Mouse (Mus musculus) splenic B cell, adult 2 months (primary cell): ENCODE results near the gene Cep83.

Experiments used
- DNase-seq: peaks from one replicate; pipeline ENCODE4 v3.0.0-alpha.2; 2011; ENCODE audit warnings: low read depth, low spot score
- H3K27me3 ChIP-seq: 2 replicates; pipeline ENCODE4 v1.6.1; 2012; ENCODE audit warnings: mild to moderate bottlenecking, low read length, moderate library complexity, mixed read lengths; ENCODE audit not compliant: control insufficient read depth, poor library complexity, insufficient read depth, severe bottlenecking
- H3K36me3 ChIP-seq: 2 replicates; pipeline ENCODE4 v1.6.1; 2012; ENCODE audit warnings: mild to moderate bottlenecking, low read length, moderate library complexity, mixed read lengths; ENCODE audit not compliant: control insufficient read depth, poor library complexity, insufficient read depth, severe bottlenecking

Gene Cep83

GRCm38 (mm10) chr10:94688420-94689175 lies at the start of gene Cep83:
TSS of gene Cep83 (plus strand) at chr10:94688654.
- Histone ChIP-seq H3K27me3 (no peaks in the 10 kb centered on the region), H3K36me3 (no peaks in the 10 kb centered on the region)
- peak; percentile 93 for DNase-seq

DNA sequence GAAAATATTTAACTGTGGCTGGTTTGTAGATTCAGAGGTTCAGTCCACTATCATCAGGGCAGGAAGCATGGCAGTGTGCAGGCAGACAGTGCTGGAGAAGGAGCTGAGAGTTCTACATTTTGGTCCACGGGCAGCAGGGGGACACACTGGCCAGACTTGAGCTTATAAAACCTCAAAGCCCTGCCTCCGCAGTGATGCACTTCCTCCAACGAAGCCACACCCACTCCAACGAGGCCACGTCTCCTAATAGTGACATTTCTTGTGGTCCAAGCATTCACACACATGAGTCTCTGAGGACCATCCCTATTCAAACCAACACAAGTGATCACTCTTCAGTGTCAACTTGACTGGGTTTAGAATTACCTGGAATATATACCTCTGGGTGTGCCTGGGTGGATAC lies 49.2 kb upstream of the Cep83 start:
- DNase-seq = peak; percentile 33
- no peaks in the 10 kb centered on the region for H3K27me3 ChIP-seq

DNA sequence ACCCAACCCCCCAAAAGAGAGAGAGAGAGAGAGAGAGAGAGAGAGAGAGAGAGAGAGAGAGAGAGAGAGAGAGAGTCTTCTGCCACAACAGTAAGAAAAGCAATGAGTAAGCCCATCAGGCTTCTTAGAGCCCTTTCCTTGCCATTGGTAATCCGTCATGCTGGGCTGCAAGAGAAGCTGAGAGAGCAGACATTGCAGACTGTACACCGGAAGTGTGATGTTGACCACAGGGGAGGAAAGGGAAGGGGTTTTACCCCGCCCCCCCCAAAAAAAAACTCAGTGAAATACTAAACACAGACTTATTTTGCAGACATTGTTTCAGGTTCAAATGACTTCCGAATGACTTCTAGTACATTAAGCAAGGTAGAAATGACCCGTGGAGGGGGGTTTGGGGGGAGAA lies 48.4 kb upstream of the Cep83 start:
- no peak for DNase-seq
- H3K36me3 ChIP-seq = no peaks in the 10 kb centered on the region; the same call in 1 of the 2 replicates
- no peaks in the 10 kb centered on the region for H3K27me3 ChIP-seq

More for the DNA sequence above, 49.2 kb upstream of the Cep83 start:
- no peaks in the 10 kb centered on the region; the same call in 1 of the 2 replicates for H3K36me3 ChIP-seq

GRCm38 (mm10) chr10:94664036-94664435 lies 24.4 kb upstream of the Cep83 start:
- Histone ChIP-seq H3K27me3 (no peaks in the 10 kb centered on the region), H3K36me3 (no peaks in the 10 kb centered on the region)
- DNase-seq = no peak

GRCm38 (mm10) chr10:94664455-94664854 lies 24.0 kb upstream of the Cep83 start:
- no peaks in the 10 kb centered on the region for H3K36me3 ChIP-seq
- no peak for DNase-seq
- H3K27me3 ChIP-seq = no peaks in the 10 kb centered on the region

DNA sequence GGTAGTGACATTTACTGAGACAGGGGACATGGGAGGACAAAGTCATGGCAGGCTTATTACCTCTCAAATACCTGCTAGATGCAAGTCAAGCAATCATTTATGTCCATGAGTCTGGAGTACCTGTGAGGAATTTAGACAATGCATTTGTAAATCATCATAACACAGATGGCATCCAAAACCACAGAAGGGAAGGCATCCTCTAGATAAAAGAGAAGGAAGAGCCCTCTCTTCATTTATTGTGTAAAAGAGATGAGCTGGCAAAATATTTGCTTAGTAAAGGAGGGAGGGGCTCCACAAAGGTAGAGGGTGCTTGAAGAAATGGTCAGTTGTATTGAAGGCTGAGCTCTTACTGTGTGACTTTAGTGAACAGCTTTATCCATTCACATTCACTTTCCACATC lies 20.3 kb upstream of the Cep83 start:
- H3K27me3 ChIP-seq = no peaks in the 10 kb centered on the region
- no peaks in the 10 kb centered on the region for H3K36me3 ChIP-seq
- DNase-seq = no peak

DNA sequence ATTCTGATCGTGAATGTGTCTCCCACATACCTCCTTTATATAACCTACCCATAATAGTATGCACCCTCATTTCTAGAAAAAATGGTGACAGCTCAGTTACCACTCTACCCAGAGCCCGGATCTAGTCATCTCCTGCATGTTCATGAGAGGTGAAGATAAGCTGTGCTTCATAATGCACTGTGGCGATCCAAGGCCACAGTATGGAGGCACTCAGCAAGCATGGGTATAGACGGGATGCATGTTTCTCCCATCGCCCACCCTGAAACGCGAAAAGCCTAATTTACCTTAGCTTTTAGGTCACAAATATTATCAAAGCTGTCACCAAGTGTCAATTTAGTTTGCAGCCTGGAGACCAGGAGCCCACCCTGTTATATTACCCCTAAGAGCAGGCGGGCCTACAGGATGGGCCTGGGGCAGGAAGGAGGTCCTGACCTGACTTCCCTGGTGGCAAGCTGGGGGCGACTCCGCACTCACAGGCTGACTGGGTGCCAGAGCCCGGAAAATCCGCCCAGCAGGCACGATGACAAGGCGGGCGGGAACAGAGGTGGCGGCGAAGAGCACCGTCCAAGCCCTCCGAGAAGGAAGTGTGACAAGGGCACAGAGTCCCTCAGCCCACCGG lies 544 bp upstream of the Cep83 start:
- peak; percentile 46 for DNase-seq
- Histone ChIP-seq H3K36me3 (no peaks in the 10 kb centered on the region), H3K27me3 (no peaks in the 10 kb centered on the region)

DNA sequence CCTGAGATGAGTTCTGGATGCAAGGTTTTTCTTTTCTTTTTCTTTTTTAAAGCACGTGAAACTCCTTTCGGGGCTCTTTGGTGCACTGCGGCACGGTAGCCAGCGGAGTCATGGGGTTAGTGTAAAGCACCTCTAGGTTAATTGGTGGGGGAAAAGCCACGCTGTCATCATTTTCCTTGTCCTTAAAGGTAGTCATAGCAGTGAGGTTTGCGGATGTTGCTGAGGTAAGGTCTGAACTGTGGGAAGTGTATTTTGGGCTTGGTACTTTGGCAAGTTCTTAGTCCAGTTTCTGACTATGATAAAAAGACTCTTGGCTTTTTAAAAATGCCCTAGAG lies 689 bp downstream of the Cep83 start:
- Histone ChIP-seq H3K36me3 (no peaks in the 10 kb centered on the region), H3K27me3 (no peaks in the 10 kb centered on the region)
- DNase-seq = peak; percentile 64

- H3K27me3 ChIP-seq = no peaks in the 10 kb centered on the region
- DNase-seq = peak; percentile 31
- no peaks in the 10 kb centered on the region for H3K36me3 ChIP-seq
Observed at GRCm38 (mm10) chr10:94690376-94690775, 1.9 kb downstream of the Cep83 start.

DNA sequence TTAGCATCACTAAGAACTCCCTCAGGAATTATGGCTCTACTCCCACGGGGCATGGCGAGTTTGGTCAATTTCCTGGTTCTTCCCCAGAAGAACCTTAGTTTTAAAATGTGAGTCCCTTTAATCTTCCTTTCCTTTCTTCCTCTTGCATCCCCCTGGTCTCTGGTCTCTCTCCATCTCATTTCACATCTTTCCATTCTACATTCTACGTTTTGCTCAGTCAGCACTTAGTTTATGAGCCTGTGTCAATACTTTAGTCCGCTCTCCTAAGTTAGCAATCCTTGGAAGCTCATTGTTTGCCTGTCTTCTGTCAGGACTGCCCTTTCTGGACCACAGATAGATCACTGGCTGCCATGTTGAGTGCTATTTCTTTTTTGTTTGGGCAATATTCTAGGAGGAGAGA lies 3.7 kb downstream of the Cep83 start:
- DNase-seq = no peak
- Histone ChIP-seq H3K27me3 (no peaks in the 10 kb centered on the region), H3K36me3 (no peaks in the 10 kb centered on the region)

DNA sequence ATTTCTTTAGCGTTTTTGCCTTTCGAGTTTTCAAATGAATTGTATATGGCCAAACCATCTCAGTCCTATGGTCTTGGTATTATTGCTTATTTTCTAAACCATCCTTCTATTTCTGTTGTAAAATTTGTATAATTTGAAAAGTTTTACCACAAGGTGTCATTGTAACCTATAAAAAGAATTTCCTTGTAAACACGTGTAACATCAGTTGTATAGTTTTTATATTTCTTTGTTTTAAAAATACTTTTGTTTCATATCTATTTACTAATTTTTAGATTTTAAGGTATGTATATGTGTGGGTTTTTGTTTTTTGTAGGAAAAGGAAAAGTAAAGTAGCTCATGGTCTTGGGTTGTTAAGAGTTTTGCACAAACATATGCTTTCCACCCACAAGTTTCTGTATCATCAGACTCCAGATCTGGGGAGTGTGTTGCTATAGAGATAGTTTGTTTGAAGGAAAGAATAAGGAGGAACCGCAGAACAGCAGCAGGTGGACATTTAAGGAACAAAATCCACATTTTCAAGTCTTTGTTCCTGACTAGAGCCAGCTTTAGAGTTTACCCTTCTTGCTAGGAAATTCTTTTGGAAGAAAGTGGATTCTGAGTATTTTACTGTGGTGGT lies 17.3 kb downstream of the Cep83 start:
- DNase-seq = no peak
- no peaks in the 10 kb centered on the region for H3K36me3 ChIP-seq
- H3K27me3 ChIP-seq = no peaks in the 10 kb centered on the region

GRCm38 (mm10) chr10:94706695-94707094 lies 18.2 kb downstream of the Cep83 start:
- Histone ChIP-seq H3K36me3 (no peaks in the 10 kb centered on the region), H3K27me3 (no peaks in the 10 kb centered on the region)
- DNase-seq = no peak

- H3K36me3 ChIP-seq = no peaks in the 10 kb centered on the region
- H3K27me3 ChIP-seq = no peaks in the 10 kb centered on the region
- DNase-seq = no peak
Observed at GRCm38 (mm10) chr10:94709622-94710319, 21.3 kb downstream of the Cep83 start.

DNA sequence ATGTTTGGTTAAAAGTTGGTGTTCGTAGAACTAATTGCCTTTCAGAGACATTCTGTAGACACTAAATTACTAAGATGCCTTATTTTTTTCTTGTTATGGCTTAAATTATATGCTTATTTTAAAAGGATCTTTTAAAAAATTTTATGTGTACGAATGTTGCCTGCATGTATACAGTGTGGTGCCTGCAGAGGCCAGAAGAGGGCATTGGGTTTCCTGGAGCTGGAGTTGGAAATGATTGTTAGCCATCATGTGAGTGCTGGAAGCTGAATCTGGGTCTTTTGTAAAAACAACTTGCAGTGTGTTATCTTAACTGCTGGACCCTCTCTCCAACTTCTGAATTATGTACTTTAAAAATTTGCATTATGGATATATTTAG lies 21.9 kb downstream of the Cep83 start:
- no peaks in the 10 kb centered on the region for H3K36me3 ChIP-seq

GRCm38 (mm10) chr10:94720300-94720699 lies 31.8 kb downstream of the Cep83 start:
- H3K27me3 ChIP-seq = no peaks in the 10 kb centered on the region
- H3K36me3 ChIP-seq = no peaks in the 10 kb centered on the region
- no peak for DNase-seq

More for the DNA sequence above, 21.9 kb downstream of the Cep83 start:
- H3K27me3 ChIP-seq = no peaks in the 10 kb centered on the region
- DNase-seq = no peak
